In the genomic region with DNA sequence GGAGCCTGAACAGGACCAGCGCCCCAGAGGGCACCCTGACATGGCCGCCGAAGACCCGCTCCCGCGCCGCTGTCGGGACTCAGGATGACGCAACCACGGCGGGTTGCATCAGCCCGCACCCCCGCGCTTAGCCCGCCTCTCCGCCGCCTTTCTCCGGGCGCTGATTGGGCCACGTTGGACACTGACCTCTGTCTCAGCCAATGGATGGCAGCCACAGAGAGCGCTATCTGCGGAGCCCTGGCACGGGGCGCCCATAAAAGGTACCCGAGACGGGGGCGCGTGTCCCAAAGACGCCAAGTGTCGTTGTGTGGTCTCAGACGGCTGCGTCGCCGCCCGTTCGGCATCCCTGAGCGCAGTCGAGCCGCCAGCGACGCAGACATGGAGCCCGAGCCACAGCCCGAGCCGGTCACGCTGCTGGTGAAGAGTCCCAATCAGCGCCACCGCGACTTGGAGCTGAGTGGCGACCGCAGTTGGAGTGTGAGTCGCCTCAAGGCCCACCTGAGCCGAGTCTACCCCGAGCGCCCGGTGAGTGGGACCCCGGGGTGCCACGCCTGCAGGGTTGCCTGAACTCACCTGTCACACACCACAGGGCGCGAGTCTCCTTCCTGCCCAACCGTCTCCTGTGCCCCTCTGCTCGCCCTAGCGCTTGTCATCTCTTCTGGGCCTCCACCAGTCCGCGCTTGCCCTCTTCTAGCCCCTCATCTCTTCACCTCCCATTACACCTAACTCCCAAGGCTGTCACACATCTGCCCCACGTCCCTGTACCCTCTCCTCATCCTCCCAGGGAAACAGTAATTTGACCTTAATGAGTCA, we compare ENCODE assay signal across 8 mouse cellular contexts. TPM values are rescaled to one million over a fixed set of nuclear protein-coding genes. Genes with fewer than 3 reads are reported as not detected.
DNase-seq lines count a peak whose midpoint lies in the region; ATAC-seq and TF ChIP-seq lines count a peak whose summit lies in the region.

A gene (plus strand): TSS at position 225 of the 813 bp plus-strand sequence.

- peak within 1 kb of the TSS; percentile 94 for H3K4me2 ChIP-seq in forebrain, embryonic 14.5 days (ENCODE audit: low read length)
- H3K4me2 ChIP-seq in neural tube, embryonic 15.5 days, result peak within 1 kb of the TSS; percentile 79

- peak within 1 kb of the TSS; percentile 79 for H3K4me3 ChIP-seq in ES-Bruce4 (ENCODE audit: low read depth, low read length)
- peak within 1 kb of the TSS; percentile 71 for H3K4me3 ChIP-seq in forebrain, embryonic 14.5 days (ENCODE audit: low read depth, low read length)
- H3K4me3 ChIP-seq in neural tube, embryonic 15.5 days (replicated peaks), result peak within 1 kb of the TSS; percentile 94

- no peaks in the 10 kb centered on the region for H3K27me3 ChIP-seq in ES-Bruce4 (ENCODE audit: control insufficient read depth, insufficient read depth, low read length, poor library complexity, severe bottlenecking)
- H3K27me3 ChIP-seq in forebrain, embryonic 14.5 days (replicated peaks; ENCODE audit: control insufficient read depth, insufficient read depth, low read length), result no peaks in the 10 kb centered on the region
- H3K27me3 ChIP-seq in neural tube, embryonic 15.5 days (replicated peaks), result no peaks in the 10 kb centered on the region

- 0 out of 2 replicates have a peak, but pooled peaks cover 3% of the 10 kb centered on the region for H3K9me3 ChIP-seq in ES-Bruce4 (replicated peaks; ENCODE audit: control insufficient read depth, insufficient read depth, low read length, poor library complexity, severe bottlenecking)
- H3K9me3 ChIP-seq in forebrain, embryonic 14.5 days (replicated peaks; ENCODE audit: control insufficient read depth, low read length), result no peaks in the 10 kb centered on the region
- H3K9me3 ChIP-seq in neural tube, embryonic 15.5 days (replicated peaks), result no peaks in the 10 kb centered on the region

- peak; percentile 98 for DNase-seq in forebrain, embryonic 14.5 days (ENCODE audit: low spot score)
- peak; percentile 98 for DNase-seq in heart, postnatal 14 days
- DNase-seq in layer of hippocampus, adult 11-12 months (ENCODE audit: low spot score), result peak; percentile 98
- peak; percentile 99 for DNase-seq in lung, adult 18-20 months
- peak; percentile 95 for DNase-seq in testis, postnatal 14 days (ENCODE audit: low spot score)

- no peak for TF ChIP-seq CTCF in ES-Bruce4 (IDR thresholded peaks at IDR 0.05; ENCODE audit: low read depth, low read length)

- peak within 1 kb of the TSS; percentile 72 for H3K9ac ChIP-seq in ES-Bruce4 (ENCODE audit: low read depth, poor library complexity, severe bottlenecking)
- peak within 1 kb of the TSS; percentile 97 for H3K9ac ChIP-seq in forebrain, embryonic 14.5 days (ENCODE audit: low read length)
- H3K9ac ChIP-seq in neural tube, embryonic 15.5 days (replicated peaks), result peak within 1 kb of the TSS; percentile 93

- H3K36me3 ChIP-seq in ES-Bruce4 (ENCODE audit: control insufficient read depth, insufficient read depth, low read length, poor library complexity, severe bottlenecking), result peaks cover 21% of the 10 kb centered on the region
- H3K36me3 ChIP-seq in forebrain, embryonic 14.5 days (ENCODE audit: control insufficient read depth, insufficient read depth, low read length), result peaks cover 22% of the 10 kb centered on the region
- peaks cover 22% of the 10 kb centered on the region for H3K36me3 ChIP-seq in neural tube, embryonic 15.5 days

- peak within 1 kb of the TSS; percentile 21; the same call in 1 of the 2 replicates for H3K27ac ChIP-seq in ES-Bruce4 (ENCODE audit: insufficient read depth, low read length)
- peak within 1 kb of the TSS; percentile 89 for H3K27ac ChIP-seq in forebrain, embryonic 14.5 days (ENCODE audit: low read depth, low read length)
- H3K27ac ChIP-seq in neural tube, embryonic 15.5 days (replicated peaks), result peak within 1 kb of the TSS; percentile 98

- WGBS in forebrain, embryonic 14.5 days, result under 1% methylated on average over 65 of the region's 65 CpGs
- WGBS in neural tube, embryonic 15.5 days, result under 1% methylated on average over 65 of the region's 65 CpGs

- peak; percentile 35 for TF ChIP-seq POLR2A in ES-Bruce4 (IDR thresholded peaks at IDR 0.05; ENCODE audit: insufficient read depth, low read length)

- no peaks in the 10 kb centered on the region for H3K4me1 ChIP-seq in ES-Bruce4 (ENCODE audit: control insufficient read depth, insufficient read depth, low read length)
- H3K4me1 ChIP-seq in forebrain, embryonic 14.5 days (ENCODE audit: control insufficient read depth, insufficient read depth, low read length), result peaks cover 7% of the 10 kb centered on the region
- H3K4me1 ChIP-seq in neural tube, embryonic 15.5 days, result peaks cover 19% of the 10 kb centered on the region

- ATAC-seq in cerebellum, adult (ENCODE audit: insufficient number of reproducible peaks, low FRiP score, low TSS enrichment), result peak; percentile 95
- peak; percentile 99 for ATAC-seq in forebrain, embryonic 14.5 days
- ATAC-seq in neural tube, embryonic 15.5 days (ENCODE audit: low FRiP score), result peak; percentile 99

- TF ChIP-seq EP300 in ES-Bruce4 (IDR thresholded peaks at IDR 0.05; ENCODE audit: insufficient read depth, low read depth, low read length), result no peak

- intact Hi-C loops in heart, postnatal 14 days (cut with DNase I), result loop anchor here (1.0 kb wide), 1 partner anchor 23 kb away; no protein-coding TSS in a partner anchor

RNA-seq across cellular contexts. Expression of the gene that starts here (rescaled TPM):
- 9.4 and 11.5 TPM in 2 replicates for polyA plus RNA-seq in ES-Bruce4 (2011; ENCODE audit: insufficient read depth, insufficient read length, low read depth, missing spikeins)
- polyA plus RNA-seq in forebrain, embryonic 14.5 days (2014; fragmentation: Nextera tagmentation; extraction: Ambion mirVana), result 62.6 and 72.3 TPM in 2 replicates
- total RNA-seq in heart, postnatal 14 days (2021), result 100 to 1,000 TPM; 168 to 178 TPM
- 70.8 and 75.5 TPM in 2 replicates for polyA plus RNA-seq in neural tube, embryonic 15.5 days (2015; fragmentation: Nextera tagmentation; extraction: Ambion mirVana)

Comparison
In these comparisons a context has a peak if more than half of its experiments do, and no peak if none do; other contexts are left out.
1. Peak in every context shown above with its lines: DNase-seq, ATAC-seq, H3K4me3 ChIP-seq and H3K27ac ChIP-seq.
2. H3K27ac ChIP-seq: peak in every context shown above with its lines; median percentile 98 in neural tube, embryonic 15.5 days; 89 in forebrain, embryonic 14.5 days; 21 in ES-Bruce4.